Mouse (Mus musculus): ENCODE measurements around the gene Ppt1.

- no peak for TF ChIP-seq GATA1 (IDR thresholded peaks at IDR 0.05; ENCODE audit: low read length)
- TF ChIP-seq TAL1 (IDR thresholded peaks at IDR 0.05; ENCODE audit: low read length) = no peak
These were observed 34.0 kb downstream of the Ppt1 start for GRCm38 (mm10) chr4:122870027-122870426.

Measured in erythroblast, embryonic 14.5 days (primary cell).